Mouse (Mus musculus): ENCODE measurements around the gene Txndc5. TPM values are rescaled to one million over a fixed set of nuclear protein-coding genes. Genes with fewer than 3 reads are reported as not detected.

Txndc5 gene
- total RNA-seq, 2 experiments from 2014 or later = 44.6 to 47.5 TPM

- Histone ChIP-seq H3K4me3 (no peak overlapping the region), H3K27ac (no peak overlapping the region)
- no peak for DNase-seq (ENCODE audit: low spot score in 2 of 2)
- no peak for TF ChIP-seq CTCF (conservative IDR thresholded peaks at IDR 0.05)
Measured at GRCm38 (mm10) chr13:38539192-38539900, 10.7 kb upstream of the Txndc5 start.

- no peak for TF ChIP-seq CTCF (conservative IDR thresholded peaks at IDR 0.05)
- DNase-seq (ENCODE audit: low spot score in 2 of 2) = no peak
- Histone ChIP-seq H3K27ac (no peak overlapping the region), H3K4me3 (no peak overlapping the region)
Measured at GRCm38 (mm10) chr13:38537521-38537920, 8.9 kb upstream of the Txndc5 start.

- no peak overlapping the region for H3K27ac ChIP-seq
Measured at GRCm38 (mm10) chr13:38534731-38535130, 6.1 kb upstream of the Txndc5 start.

GRCm38 (mm10) chr13:38534016-38534415 is 5.4 kb upstream of the Txndc5 start:
- H3K4me3 ChIP-seq = no peak overlapping the region
- no peak overlapping the region for H3K27ac ChIP-seq
- DNase-seq (ENCODE audit: low spot score in 2 of 2) = no peak
- TF ChIP-seq CTCF (conservative IDR thresholded peaks at IDR 0.05) = no peak

More at GRCm38 (mm10) chr13:38534731-38535130, 6.1 kb upstream of the Txndc5 start:
- H3K4me3 ChIP-seq = no peak overlapping the region
- TF ChIP-seq CTCF (conservative IDR thresholded peaks at IDR 0.05) = no peak
- DNase-seq (ENCODE audit: low spot score in 2 of 2) = no peak

GRCm38 (mm10) chr13:38533461-38533860 is 4.8 kb upstream of the Txndc5 start:
- H3K4me3 ChIP-seq = no peak overlapping the region
- no peak overlapping the region for H3K27ac ChIP-seq
- no peak for DNase-seq (ENCODE audit: low spot score in 2 of 2)
- no peak for TF ChIP-seq CTCF (conservative IDR thresholded peaks at IDR 0.05)

GRCm38 (mm10) chr13:38531498-38531897 is 2.9 kb upstream of the Txndc5 start:
- H3K4me3 ChIP-seq = no peak overlapping the region
- no peak for TF ChIP-seq CTCF (conservative IDR thresholded peaks at IDR 0.05)
- H3K27ac ChIP-seq = no peak overlapping the region
- no peak for DNase-seq (ENCODE audit: low spot score in 2 of 2)

- TF ChIP-seq CTCF (conservative IDR thresholded peaks at IDR 0.05) = no peak
- no peak overlapping the region for H3K4me3 ChIP-seq
- no peak overlapping the region for H3K27ac ChIP-seq
- no peak for DNase-seq (ENCODE audit: low spot score in 2 of 2)
Measured at GRCm38 (mm10) chr13:38529576-38529975, 952 bp upstream of the Txndc5 start.

GRCm38 (mm10) chr13:38527797-38528650 is 600 bp downstream of the Txndc5 start:
- TF ChIP-seq CTCF (conservative IDR thresholded peaks at IDR 0.05) = no peak
- DNase-seq (ENCODE audit: low spot score in 2 of 2) = peak; percentile 77 to 80
- H3K4me3 ChIP-seq = peak overlapping the region; percentile 75
- H3K27ac ChIP-seq = peak overlapping the region; percentile 92

- Histone ChIP-seq H3K27ac (peak overlapping the region; percentile 92), H3K4me3 (peak overlapping the region; percentile 75)
- no peak for TF ChIP-seq CTCF (conservative IDR thresholded peaks at IDR 0.05)
- DNase-seq (ENCODE audit: low spot score in 2 of 2) = no peak
Measured at GRCm38 (mm10) chr13:38527041-38527796, 1.4 kb downstream of the Txndc5 start.

- no peak for DNase-seq (ENCODE audit: low spot score in 2 of 2)
- no peak overlapping the region for H3K4me3 ChIP-seq
- H3K27ac ChIP-seq = no peak overlapping the region
- no peak for TF ChIP-seq CTCF (conservative IDR thresholded peaks at IDR 0.05)
Measured at GRCm38 (mm10) chr13:38526116-38526515, 2.5 kb downstream of the Txndc5 start.

GRCm38 (mm10) chr13:38525261-38525660 is 3.4 kb downstream of the Txndc5 start:
- no peak overlapping the region for H3K27ac ChIP-seq
- DNase-seq (ENCODE audit: low spot score in 2 of 2) = no peak
- TF ChIP-seq CTCF (conservative IDR thresholded peaks at IDR 0.05) = no peak
- H3K4me3 ChIP-seq = no peak overlapping the region

- TF ChIP-seq CTCF (conservative IDR thresholded peaks at IDR 0.05) = no peak
- no peak overlapping the region for H3K27ac ChIP-seq
- no peak overlapping the region for H3K4me3 ChIP-seq
- no peak for DNase-seq (ENCODE audit: low spot score in 2 of 2)
Measured at GRCm38 (mm10) chr13:38523231-38523630, 5.4 kb downstream of the Txndc5 start.

Data from layer of hippocampus, adult 2 months (tissue).